Mouse (Mus musculus) mesoderm, embryonic 11.5 days (tissue): ENCODE measurements around the gene Pde10a.

ENCODE experiments used
- DNase-seq: peaks from one replicate; pipeline ENCODE4 v3.0.0-alpha.2; 2012; ENCODE audit warnings: low read depth, low spot score

Pde10a gene

DNA sequence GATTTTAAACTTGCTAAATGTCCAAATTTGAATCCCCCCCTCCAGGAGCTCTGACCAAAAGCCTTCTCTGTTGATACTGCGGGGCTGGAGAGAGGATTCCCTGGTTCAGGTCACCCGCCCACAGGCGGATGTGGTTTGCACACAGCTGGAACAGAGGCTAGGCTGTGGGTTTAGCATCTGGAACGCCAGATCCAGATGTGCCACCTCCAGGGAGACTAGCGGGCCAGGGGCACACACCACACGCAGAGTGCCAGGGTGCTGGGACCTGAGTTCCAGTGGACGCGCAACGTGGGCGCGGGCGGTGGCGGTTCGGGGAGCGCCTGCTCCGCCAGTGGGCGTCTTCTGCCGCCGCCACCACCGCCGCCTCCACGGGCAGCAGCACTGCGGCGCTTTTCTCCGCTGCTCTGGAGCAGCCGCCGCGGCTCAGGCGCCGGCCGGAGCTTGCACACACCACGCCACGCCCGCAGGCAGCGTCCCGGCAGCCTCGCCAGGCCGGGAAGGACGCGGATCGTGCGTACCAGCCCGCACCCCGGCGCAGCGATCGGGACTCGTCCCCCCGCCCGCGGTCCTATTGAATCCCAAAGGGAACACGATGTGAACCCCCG is 275.4 kb downstream of the Pde10a start:
- DNase-seq = peak; percentile 62

DNA sequence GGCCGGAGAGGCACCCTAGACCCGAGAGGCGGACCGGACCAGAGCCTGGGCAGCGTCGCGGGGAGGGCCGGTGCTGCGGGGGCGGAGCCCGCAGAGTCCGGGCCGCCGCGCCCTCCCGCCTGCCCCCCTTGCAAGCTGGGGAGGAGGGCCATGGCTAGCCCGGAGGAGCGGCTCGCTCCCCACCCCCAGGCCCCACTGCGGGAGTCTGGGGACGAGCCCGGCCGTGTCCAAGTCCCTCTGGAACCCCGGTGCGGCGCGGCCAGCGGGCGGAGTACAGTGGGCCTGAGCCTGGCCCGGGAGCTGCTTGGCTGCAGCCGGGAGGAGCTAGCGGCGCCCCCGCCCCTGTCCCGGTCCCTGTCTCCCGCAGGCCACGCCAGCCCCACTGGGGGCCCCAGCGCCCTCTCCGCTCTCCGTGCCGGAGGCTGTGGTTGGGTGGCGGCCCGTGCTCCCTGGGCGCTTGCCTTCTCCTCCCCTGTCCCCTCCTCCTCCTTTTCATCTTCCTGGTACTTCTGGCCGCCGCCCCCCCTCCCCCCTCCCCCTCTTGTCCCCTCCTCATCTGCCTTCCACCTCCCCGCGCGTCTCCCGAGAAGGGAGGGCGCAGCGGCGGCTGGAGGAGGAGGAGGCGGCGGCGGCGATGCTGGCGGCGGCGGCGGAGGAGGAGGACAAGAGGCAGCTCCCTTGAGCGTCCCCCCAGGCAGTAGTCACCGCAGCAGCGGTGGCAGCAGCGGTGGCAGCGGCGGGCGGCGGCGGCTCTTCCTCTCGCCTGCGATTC is 276.1 kb downstream of the Pde10a start:
- DNase-seq = peak; percentile 66

DNA sequence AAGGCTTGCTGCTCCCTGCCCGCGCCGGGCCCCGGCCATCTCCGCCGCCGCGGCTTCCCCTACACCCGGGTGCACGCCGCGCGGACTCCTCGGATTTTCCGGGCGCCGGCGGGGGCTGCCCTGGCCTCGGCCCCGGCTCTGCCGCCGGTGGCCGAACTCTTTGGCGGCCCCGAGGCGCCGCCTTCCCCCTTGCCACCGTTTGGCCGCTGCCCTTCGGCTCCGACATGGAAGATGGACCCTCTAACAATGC is 276.6 kb downstream of the Pde10a start:
- no peak for DNase-seq

DNA sequence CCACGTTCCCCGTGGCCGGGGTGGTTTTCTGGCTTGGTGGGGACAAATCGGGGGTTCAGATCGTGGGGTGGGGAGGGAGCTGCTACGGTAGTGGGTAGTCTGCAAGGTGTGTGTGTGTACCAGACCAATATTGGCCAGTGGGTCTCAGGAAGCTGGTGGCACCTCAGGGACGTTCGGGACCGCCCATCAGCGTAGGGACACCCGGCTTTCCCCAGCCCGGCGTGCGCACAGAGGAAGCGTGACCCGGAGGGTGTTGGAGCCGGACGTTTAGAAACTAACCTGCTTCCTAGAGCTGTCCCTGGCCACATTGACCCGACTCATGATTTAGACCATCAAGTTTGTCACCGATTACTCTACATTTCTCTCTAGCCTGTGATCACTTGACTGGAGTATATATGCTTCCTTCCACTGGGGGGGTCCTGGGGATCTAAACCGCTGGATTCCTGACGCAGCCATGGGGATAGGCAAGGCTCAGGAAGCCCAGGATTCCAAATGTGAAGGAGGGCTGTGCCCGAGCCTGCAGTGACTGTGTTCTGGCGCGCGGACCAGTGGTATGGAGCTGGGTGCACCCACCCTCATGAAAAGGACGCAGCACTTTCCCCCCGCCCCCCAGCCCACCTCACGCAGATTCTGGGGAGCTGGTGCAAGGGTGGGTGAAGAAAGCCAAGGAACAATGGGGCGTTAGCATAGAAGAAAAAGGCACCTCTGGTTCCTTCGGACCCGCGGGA is 277.2 kb downstream of the Pde10a start:
- peak; percentile 39 for DNase-seq

DNA sequence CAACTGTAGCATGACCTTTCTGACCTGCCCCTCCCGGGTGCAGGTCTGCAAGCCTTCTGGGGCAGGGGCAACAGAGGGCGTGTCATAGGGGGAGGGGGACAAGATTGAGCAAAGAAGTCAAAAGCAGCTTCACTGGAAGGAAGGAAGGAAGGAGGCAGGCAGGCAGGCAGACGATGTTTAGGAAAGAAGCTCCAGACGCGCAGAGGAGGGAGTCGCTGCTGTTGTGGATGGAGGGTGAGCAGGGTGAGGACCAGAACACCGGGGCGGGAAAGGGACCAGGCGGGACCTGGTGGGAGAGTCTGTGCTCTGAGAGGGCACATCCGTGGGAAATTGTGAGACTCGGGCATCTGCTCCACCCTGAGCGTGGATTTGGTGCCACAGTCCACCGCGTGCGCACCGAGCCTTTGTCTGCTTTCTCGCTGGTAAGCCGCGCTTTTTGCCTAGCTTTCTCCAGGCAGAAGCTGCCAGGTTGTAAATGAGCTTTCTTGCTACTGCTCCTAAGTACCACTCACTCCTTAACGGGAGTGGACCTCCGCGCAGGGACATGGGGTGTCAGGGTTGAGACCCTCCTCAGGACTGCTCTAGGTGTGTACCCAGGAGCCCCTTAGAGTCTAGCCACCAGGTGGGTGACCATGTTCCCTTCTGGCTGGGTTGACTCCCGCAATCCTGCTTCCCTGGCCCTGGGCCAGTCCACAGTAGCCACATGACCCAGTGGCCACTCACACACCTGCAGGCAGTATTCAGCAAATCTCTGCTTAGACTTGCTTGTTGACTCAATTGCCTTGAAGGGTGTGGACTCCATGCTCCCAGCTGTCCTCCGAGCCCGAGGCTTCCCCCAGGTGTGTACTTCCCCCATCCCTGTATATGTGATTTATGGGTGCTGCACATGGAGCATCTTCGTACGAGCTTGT is 278.0 kb downstream of the Pde10a start:
- DNase-seq = peak; percentile 41

DNA sequence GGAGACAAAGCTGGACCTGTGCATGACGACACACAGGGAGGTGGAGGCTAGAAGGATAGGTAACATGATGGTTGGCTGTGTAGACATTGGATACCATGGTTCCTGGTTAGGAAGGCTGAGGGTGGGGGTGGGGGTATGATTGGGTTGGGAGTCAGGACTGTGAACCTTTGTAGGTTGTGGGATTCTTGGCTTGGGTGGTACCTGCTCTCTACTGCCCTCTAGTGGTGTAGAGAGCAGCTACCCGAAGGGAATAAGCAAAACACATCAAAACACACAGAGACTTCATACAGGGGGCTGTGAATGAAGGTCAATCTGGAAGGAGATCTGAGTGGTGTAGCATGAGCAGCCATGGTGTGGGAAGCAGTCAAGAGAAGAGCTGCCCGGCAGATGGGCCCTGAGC is 282.2 kb downstream of the Pde10a start:
- DNase-seq = peak; percentile 73

DNA sequence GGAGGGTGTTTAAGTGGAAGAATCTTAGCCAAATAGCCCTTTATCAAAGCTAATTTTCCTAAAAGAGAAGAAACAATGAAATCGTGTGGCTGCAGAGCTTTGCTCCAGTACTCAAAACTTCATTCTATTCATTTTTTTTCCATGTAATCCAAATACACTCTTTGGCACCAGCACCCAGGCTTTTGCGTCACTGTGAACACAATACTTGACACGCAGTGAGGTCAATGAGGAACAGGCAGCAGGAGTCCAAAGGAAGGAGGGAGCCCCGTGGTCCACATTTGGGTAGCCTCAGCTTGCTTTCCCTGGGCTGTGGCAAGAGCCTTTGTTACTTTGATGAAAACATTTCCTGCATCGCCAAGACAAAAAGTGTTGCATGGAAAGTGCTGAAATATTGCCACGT is 284.6 kb downstream of the Pde10a start:
- DNase-seq = no peak

DNA sequence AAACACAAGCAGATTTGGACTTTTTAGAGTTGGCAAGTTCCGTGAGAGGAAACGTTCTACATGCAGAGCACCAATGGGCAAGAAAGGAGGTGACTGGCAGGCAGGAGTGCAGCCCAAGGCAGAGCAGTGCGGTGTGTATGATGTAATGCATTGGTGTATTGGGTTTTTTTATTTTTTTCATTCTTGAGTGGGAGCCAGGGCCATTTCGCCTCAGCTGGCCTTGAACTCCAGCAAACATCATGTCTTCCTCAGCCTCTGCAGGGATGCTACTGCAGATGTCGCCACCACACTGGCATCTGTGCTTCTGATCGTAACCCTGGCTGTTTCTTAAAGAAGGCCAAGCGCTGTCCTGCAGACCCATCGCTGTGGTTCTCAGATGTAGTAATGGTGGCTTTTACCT is 285.0 kb downstream of the Pde10a start:
- no peak for DNase-seq

DNA sequence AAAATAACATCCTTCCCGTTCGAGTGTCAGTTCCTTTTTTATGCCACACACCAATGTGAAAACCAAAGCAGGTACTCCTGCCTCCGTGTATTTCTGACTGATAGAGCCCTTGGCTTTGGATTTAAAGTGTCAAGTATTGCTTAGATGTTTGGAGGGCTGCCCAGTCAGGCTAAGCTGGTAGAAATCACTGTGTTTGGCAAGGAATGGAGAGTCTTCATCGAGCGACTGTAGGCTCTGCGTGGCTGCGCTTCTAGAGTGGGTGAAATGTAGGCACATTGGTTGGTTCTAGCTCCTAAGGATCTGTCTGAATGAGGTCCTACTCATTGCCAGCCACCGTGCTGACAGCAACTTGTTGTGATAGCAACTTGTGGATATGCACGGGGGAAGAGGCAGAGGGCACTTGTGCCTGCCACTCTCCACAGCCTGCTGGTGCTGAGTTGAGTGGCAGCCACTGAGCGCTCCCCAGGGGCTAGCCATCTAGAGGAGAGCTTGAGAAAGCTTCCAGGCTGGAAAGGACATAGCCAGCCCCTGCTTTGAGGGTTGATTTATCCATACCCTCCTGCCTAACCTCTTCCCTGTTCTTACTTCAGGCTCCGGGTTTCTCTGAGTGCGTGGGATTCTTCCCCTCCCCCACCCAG is 287.2 kb downstream of the Pde10a start:
- peak; percentile 39 for DNase-seq

DNA sequence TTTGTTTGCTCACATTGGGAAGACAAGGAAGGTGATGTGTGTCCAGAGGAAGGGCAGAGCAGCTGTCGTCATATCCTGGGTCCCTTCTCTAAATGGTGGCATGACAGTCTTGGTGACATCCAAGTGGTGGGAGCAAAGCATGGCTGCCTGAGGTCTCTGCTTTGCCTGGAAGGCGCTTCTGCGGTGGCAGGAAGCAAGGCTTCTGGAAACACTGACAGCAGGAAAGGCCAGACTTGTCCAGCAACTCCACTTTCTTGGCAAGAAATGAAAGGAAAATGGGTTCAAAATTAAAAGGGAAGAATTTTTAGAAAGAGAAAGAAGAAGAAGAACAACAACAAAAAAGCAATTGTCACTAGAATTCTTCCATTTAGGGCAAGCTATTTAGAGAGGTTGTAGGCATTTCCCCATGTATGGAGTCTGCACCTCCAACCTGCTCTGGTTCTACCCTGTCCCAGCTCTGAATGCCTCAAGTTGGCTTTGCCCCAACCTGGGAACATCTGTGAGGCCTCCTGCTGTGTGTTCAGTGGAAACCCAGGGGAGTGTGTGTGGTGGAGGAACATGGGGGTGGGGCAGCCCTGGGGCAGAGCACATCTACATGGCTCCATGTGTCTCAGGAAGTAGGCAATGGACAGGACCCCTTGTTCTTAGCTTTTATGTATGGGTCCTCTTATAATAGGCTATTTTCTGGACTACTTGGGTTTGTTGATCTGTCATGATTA is 288.8 kb downstream of the Pde10a start:
- DNase-seq = no peak

DNA sequence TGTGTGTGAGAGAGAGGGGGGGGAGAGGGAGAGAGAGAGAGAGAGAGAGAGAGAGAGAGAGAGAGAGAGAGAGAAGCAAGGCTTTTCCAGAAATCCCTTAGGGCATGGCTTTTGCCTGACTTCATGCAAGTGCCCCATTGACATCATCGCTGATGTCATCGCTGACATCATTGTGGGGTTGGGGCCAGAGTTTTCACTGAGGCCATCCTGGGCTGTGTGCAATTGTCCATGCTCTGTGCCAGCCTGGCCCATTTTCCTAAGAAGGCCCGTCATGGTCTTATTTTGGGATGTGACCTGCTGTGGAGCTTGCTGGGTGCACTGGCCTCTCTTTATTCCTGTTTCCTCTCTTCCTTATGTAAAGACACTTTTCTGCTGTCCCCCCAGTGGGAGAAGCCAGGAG is 290.2 kb downstream of the Pde10a start:
- DNase-seq = no peak

DNA sequence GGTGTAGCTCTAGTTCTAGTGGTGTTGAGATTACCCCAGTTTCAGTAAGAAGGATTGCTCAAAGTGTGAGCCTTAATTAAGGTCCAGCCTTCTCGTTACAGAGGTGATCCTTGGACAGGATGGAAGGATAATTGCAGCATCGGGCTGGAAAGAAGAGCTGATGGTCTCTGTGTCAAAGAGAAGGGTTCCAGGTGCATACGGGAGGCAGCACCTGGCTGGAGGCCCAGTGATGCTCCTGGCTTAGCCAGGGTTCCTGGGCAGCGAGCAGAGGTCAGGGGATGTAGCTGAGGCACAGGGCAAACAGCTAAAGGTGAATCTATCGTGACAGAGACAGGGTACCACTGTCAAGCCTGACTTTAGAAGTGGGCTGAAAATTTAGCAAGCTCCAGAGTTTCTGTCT is 290.7 kb downstream of the Pde10a start:
- DNase-seq = no peak

DNA sequence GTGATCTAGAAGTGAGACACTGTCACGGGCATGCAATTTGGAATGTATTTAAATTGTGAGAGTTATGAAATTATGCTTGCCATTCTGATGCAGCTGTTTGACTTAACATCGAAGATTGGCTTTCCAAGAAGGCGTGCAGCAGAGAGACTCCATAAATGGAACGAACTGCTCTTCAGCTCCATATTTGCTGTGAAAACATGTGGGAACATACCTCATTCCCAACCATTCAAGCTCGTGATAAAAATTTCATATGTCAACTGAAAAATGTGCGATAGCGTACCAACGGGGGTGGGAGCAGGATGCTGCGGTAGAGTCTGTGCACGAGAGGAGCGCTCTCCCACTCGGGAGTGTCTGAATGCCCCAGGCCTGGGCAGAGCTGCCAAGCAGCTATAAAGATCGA is 293.5 kb downstream of the Pde10a start:
- DNase-seq = no peak

DNA sequence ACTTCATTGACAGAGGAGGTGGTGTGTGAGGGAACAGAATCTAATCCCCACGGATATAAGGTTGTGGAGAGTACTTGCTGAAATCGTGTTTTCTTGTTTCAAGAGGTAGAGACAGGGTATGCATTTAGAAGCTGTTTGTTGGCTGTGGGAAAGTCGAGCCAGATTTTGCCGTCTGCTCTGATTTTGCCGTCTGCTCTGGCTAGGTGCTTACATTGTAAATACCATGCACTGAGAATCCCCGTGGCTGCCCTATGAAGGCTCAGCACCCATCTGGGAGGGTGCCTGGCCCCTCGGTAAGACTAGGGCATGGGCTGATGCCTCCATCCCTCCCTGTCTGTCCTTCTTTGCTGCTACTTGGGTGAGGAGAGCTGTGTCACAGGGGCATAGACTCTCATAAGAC is 298.4 kb downstream of the Pde10a start:
- DNase-seq = no peak

DNA sequence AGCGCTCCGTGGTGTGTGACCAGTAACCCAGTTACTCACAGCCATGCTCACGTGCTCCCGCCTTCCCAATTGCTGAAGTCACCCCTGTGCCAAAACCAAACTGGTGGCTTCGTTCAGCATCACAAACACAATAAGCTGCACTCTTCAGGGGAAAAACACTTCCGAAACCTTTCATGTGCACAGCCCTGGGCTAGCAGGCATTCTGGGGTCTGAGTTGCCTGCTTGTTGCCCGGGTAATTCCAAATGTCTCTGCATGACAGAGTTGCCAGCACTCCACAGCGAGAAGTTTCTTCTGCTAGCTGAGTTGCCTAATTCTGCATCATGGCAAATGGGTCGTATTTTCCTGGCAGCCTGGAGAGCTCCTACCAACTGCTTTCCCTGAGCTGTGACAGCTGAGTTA is 302.0 kb downstream of the Pde10a start:
- DNase-seq = no peak

DNA sequence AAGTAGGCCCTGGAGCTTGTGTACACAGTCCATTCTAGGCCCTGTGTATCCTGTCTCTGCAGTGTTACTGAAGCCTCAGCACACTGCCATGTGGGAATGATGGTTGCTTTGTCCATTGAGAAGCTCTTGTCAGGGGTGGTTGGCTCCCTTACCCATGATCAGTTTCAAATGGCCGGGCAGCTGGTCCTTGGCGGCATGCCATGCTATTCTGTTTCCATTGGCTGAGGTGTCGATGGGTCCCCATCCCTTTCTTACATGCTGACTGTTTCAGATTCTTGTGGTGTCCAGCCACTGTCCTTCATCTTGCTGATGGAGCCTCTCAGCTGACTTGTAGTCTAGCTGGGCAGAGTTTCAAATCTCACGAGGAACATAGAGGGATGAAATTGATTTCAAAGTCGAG is 305.8 kb downstream of the Pde10a start:
- DNase-seq = no peak

DNA sequence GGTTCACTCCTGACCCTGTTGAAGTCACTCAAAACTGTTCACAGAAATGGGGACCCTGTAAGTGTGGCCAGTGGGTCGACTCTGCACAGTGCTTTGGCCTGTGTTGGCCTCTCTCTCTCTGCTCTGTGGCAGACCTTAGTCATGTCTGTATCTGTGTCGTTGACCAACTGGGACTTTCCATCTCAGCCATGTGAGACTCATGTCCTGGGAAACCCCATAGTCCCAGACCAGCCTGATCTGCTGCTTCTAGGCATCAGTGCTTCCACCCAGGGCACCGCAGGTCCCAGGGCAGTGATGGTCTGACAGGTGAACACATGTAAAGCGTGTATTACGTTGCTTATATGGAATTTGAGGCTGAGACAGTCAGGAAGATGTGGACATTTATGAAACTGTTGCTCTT is 311.1 kb downstream of the Pde10a start:
- no peak for DNase-seq

DNA sequence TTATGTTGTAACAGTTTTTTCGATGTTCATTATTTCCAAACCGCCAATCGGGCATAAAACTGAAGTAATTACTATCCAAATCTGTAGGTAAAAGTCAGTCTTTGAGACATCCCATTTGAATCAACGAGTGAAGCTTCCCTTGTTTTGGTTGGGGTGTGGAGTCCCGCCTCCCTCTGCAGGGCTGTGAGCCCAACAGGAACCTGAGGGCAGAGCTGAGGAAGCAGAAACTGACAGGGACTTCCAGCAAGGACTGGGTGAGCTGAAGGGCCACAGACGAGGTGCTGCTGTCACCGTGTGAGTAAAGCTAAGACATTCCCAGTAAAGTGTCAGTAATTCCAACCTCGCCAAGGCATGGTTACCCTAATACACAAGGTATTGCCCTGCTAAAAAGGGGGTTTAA is 313.1 kb downstream of the Pde10a start:
- DNase-seq = no peak

DNA sequence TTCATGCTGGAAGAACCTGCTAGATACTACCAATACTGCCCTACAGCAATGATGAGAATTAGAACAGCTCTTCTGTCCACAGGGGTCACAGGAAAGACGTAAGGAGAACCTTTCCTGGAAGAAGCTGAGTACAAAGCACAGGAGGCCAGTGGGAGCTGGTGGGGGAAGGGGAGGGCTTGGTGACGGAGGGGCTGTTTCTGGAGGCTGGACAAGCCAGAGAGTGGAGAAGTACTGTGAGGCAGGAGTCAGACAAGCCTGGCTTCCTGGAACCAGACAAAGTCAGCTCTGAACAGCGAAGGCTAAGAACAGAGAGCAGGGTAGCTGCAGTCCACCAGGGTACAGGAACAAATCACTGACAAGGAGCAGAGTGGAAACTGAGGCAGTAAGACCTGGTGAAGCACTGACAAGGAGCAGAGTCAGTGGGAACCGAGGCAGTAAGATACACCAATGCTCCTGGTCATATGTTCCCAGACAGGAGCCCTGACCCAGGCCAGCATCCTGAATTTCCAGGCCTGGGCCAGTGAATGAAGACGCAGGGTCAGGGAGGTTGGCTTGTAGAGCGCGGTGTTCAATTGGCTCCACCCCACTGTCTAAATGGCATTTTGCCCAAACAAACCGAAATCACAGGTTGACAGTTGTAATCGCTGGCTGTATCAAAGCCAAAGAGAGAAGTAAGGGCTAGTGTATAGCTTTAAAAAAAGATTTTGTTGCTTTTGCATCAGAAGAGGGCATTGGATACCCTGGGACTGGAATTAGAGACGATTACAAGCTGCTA is 314.3 kb downstream of the Pde10a start:
- DNase-seq = no peak

DNA sequence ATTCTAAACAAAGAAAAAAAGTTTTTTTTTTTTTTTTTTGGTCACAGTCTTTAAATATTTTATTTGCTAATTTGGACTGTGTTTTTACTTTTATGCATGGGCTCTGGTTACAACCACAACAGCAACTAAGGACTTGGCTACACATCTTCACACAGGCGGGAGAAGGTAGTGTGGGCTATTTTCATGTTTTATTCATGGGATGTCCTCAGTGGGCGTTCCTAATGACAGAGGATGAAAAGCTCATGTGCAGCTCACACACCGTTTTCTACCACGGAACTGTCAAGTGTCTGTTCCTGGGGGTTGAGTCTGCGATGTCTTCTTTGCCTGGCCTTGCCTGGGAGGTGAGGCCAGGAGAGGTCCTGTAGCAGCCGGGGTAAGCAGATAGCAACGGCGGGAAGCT is 315.9 kb downstream of the Pde10a start:
- DNase-seq = no peak
